Mouse (Mus musculus) left cerebral cortex, adult 18-20 months (tissue): ENCODE measurements around the gene Gbp7. TPM values are rescaled to one million over a fixed set of nuclear protein-coding genes. Genes with fewer than 3 reads are reported as not detected.
"Not testable (repeated sequence)": the region's sequence is repeated elsewhere in the genome, so short reads cannot be mapped to it uniquely, and the experiment has no call there.

Experiments
- DNase-seq, 2 experiments: peaks; one replicate each; pipeline ENCODE4 v3.0.0; 2021 to 2022; ENCODE audit warnings: low spot score in 2 of 2, mixed read lengths in 1 of 2
- long read RNA-seq, 2 experiments: library from polyadenylated mRNA; stranded (forward); transcript quantifications; one replicate each; pipeline ENCODE4 v2.0.0; 2021
- total RNA-seq, 2 experiments: library from RNA; stranded (reverse); gene quantifications; 2 replicates each; pipeline ENCODE4 v1.2.3; 2021

The Gbp7 gene
- 1 to 10 TPM; 2.8 to 4.2 TPM for total RNA-seq
- long read RNA-seq, experiment 1, transcript Gbp7-202 (11 exons, 2,497 nt) = major isoform, 6 of 8 reads
- long read RNA-seq, experiment 1, partial matches to known transcripts = 1 of 8 reads
- long read RNA-seq, experiment 1, other reads (novel, unspliced or antisense) = 1 of 8 reads
- long read RNA-seq, experiment 2, partial matches to known transcripts = 0 of 2 reads
- long read RNA-seq, experiment 2, other reads (novel, unspliced or antisense) = 0 of 2 reads

DNA sequence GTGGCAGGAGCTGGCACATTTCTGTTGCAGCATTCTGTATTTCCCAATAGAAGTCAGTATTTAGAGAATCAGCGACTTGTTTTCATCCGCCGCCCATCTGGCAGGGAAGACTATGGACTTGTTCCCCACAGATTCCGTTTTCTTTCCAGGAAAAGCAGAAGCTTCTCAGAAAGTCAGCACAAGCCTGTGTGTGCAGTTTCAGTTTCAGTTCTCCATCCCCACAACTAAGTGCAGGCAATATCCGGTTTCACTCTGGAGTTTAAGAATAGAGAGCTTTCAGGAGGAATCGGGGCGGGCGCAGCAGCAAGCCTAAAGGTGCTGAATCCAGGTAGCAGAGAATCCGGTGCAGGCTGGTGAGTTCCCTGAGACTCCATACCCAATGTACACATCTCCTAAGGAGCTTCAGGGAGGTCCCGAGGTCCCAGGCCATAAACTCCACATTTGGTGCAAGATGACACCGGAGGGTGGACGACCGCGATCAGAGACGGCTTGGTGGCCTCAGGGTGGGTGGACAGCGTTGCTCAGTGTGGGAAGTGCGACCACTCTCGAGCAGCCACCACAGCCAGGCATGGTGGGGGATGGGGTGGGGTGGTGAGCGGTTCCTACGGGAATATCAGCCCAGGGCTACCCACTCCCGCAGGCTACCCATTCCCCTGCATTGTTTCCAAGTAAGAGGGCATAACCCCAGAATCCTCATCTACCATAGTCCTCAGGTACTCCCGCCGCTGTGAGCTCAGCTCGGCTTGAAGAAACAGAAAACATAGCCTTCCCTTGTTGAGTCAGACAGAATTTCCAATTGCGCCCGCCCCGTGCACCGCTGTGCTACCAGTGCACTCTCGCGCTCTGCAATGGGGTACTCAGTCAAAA lies at the start of gene Gbp7:
Gbp7 (plus strand) TSS at position 256 of the 867 bp plus-strand sequence.
- peak; percentile 19 to 30 for DNase-seq

DNA sequence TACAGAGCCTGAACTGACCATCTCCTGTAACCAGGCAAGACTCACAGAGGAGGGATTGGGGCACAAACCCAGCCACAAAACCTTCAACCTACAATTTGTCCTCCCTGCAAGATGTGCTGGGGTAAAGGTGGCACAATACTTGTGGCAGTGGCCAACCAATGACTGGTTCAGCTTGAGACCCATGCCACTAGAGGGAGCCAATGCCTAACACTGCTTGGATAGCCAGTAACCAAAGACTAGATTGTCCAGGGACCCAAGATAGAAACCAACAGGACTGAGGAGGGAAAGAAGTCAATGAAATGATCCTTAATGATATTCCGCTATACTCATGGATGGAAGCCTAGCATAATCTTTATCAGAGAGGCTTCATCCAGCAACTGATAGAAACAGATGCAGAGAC lies 39.7 kb upstream of the Gbp7 start:
- DNase-seq = peak; percentile 63 to 77

GRCm38 (mm10) chr3:142493536-142494061 lies 36.5 kb upstream of the Gbp7 start, which contains the start of gene Gbp5:
Gene Gbp5 (plus strand): TSS chr3:142493978.
- DNase-seq = peak; percentile 14 to 34

GRCm38 (mm10) chr3:142495146-142495655 lies 34.9 kb upstream of the Gbp7 start:
- no peak for DNase-seq

GRCm38 (mm10) chr3:142496113-142497101 lies 33.7 kb upstream of the Gbp7 start:
- DNase-seq = no peak

DNA sequence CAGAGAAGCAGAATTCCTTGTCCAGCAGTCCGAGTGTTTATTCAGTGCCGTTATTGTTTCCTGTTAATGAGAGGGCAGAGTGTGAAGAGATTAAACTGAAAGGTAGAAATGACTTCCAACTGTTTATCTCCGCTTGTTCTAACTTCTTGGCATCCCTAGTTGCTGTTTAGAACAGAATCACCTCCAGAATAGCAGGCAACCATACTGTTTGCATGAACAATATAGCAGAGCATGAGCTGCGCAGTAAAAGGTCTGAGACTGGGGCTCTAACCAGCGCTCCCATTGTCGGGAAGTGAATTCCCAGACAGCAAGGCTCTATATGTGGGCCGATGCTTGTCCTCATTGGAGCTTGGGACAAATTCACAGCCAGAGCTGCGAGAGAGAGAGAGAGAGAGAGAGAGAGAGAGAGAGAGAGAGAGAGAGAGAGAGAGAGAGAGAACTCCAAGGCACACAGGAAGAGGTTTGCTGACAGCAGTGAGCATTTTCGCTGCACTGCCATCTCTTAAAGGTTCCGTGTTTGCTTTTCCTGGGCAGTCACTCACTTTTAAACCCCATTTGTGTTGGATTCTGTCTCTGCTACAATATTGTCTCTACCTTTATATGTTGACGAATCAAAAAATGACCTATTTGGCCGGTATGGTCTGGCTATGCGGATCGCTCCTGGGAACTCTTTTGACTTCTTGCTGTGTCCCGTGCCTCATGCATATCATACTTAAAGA lies 32.9 kb upstream of the Gbp7 start:
- DNase-seq = no peak

DNA sequence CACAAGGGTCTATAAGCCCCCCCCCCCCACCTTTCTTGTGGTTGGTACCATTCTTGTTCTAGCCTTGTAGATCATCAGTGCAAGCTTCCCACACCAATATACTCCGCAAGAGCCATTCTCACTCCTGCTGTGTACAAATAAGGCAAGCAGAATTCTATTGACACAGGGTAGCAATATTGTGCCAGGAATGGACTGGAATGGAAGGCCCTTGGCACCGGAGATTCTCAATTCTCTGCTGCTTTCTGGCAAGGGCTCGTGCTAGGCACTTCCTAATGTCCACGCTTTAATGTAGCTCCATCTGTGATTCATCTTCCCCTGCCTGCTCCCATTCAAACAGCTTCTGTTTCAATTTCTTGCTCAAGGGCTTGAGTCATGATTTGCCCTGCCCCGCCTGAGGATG lies 31.2 kb upstream of the Gbp7 start:
- DNase-seq = no peak

DNA sequence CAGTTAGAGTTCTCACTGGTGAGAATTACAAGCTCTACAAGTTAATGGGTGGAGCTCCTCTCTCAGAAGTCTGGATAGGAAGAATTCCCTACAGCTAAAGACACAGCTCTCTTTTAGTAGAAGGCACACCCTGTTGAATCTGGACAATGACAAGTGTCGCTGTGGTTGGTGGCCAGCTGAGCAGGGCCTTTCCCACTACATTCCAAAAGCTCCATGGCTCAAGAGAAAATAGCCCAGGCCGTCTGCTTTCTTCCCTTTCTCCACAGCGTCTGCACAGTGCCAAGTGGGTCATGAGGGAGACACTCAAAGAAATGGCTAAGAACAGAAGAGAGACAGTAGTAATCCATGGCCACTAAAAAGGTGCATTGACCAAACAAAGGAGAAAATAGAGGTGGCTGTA lies 2.0 kb upstream of the Gbp7 start:
- DNase-seq = no peak

- DNase-seq = no peak
These were observed 545 bp upstream of the Gbp7 start for GRCm38 (mm10) chr3:142529597-142529996.

DNA sequence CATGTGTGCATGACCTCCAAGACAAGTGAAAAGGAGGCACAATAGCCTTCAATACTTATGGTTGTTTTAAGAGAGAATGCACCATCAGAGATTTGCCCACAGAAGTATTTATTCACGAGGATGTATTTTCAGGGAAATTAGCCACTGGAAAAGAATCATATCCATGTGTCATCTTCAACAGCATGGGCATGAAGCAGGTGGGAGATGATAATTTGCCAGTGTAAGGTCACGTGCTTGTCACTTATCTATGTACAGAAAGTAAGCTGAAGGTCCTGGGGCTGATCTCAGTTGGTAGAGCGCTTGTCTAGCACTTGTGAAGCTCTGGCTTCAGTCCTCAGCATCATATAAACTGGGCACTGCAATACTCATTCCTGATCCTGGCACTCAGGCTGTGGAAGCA lies 1.5 kb downstream of the Gbp7 start:
- DNase-seq = no peak

- no peak for DNase-seq
These were observed 3.0 kb downstream of the Gbp7 start for GRCm38 (mm10) chr3:142533185-142533584.

DNA sequence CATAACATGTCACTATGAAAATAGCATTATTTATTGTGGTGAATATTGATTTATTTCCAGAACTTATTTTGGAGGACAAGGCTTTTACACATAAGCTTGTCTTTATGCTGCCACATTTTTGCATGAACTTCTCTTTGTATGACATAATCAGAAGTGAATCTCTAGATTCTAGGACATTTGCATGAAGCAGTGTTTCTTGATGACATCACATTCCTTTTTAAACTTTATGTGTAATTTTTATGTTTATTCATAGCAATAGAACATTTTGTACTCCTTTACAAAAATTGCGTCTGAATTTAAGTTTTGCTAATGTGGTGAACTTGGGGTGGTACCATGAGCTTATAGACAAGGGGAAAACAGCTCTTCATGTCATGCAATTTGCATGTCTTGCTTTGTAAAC lies 5.5 kb downstream of the Gbp7 start:
- DNase-seq = no peak

GRCm38 (mm10) chr3:142541391-142541790 lies 11.2 kb downstream of the Gbp7 start:
- DNase-seq = no peak

DNA sequence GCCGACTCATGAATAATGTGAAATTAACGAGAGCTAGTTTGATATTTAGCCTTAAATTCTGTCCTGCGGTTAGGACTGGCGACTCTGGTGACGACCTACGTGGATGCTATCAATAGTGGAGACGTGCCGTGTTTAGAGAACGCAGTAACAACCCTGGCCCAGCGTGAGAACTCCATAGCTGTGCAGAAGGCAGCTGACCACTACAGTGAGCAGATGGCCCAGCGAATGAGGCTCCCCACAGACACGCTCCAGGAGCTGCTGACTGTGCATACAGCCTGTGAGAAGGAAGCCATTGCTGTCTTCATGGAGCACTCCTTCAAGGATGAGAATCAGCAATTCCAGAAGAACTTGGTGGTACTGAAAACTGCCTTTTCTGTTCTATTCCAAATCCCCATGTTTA lies 12.6 kb downstream of the Gbp7 start:
- DNase-seq = not testable (repeated sequence)

GRCm38 (mm10) chr3:142546690-142547089 lies 16.5 kb downstream of the Gbp7 start:
- DNase-seq = no peak

DNA sequence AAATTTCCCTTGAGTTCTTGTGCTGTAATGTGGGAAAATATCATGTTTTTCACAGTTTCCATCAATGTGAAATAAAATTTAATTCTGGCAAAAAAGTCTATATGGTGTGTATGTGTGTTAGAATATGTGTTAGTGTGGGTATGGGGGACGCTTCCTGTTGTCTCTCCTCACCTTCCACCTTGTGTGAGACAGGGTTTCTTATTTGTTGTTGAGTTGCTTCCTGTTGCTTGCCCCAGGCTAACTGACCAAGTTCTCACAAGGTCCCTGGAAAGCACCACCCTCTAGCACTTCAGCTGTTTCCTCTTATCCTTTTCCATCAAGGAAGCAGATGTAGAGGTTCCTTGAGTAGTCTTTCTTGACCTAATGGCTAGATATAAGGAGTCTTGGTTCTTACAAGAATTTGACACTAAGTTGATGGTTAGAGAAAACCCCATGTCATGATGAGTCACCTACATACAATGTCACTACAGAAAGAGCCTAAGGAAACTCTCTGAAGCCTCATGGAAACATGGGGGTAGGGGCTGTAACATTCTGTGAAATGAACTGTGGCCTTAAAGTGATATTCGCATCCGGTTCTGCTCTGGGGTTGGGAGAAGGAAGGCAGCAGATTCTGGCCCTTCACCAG lies 20.0 kb downstream of the Gbp7 start:
- DNase-seq = no peak

DNA sequence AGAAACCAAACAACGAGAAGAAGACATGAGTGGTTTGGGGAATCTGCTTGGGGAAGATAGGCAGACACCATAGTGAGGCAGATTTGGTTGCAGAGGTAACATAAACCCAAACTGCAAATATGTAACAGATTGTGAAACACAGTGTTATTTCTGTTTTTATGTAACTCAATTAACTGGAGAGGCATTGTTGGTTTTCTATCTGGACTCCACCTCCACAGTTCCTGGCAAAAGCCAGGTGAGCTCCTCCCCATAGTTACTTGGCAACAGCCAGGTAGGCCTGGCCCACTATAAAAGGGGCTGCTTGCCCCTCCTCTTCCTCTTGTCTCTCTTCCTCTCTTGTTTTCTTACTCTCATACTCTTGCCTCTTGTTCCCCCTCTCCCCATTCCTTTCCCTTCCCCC lies 24.5 kb downstream of the Gbp7 start:
- no peak for DNase-seq

- no peak for DNase-seq
These were observed 25.5 kb downstream of the Gbp7 start for GRCm38 (mm10) chr3:142555623-142556022.

- no peak for DNase-seq
These were observed 29.6 kb downstream of the Gbp7 start, which contains the start of gene Gbp3 for GRCm38 (mm10) chr3:142559632-142560228. Gene Gbp3 (plus strand): TSS chr3:142560026.
